Mouse (Mus musculus) intestine, embryonic 15.5 days (tissue): ENCODE data around the gene Kifc1. TPM values are rescaled to one million over a fixed set of nuclear protein-coding genes. Genes with fewer than 3 reads are reported as not detected.

Experiments used
- ATAC-seq: fragments of 200-750 bp; cut with Nextera tagmentation; 2 replicates; pipeline ENCODE4 v1.8.0; 2017; ENCODE audit warnings: moderate TSS enrichment, moderate library complexity
- H3K27ac ChIP-seq: fragments of 300-500 bp; sonication (generic); 2 replicates; pipeline ENCODE4 v1.5.1; 2015; ENCODE audit warnings: mild to moderate bottlenecking, inconsistent platforms
- H3K27me3 ChIP-seq: fragments of 300-500 bp; sonication (generic); replicated peaks from 2 replicates; pipeline ENCODE4 v1.6.1; 2015; ENCODE audit warnings: inconsistent platforms
- H3K36me3 ChIP-seq: fragments of 300-500 bp; sonication (generic); 2 replicates; pipeline ENCODE4 v1.6.1; 2015; ENCODE audit warnings: inconsistent platforms
- H3K4me1 ChIP-seq: fragments of 300-500 bp; sonication (generic); replicated peaks from 2 replicates; pipeline ENCODE4 v1.6.1; 2015; ENCODE audit warnings: inconsistent platforms
- H3K4me2 ChIP-seq: fragments of 300-500 bp; sonication (generic); replicated peaks from 2 replicates; pipeline ENCODE4 v1.6.1; 2015; ENCODE audit warnings: mild to moderate bottlenecking, inconsistent platforms
- H3K4me3 ChIP-seq: fragments of 300-500 bp; sonication (generic); replicated peaks from 2 replicates; pipeline ENCODE4 v1.5.1; 2015; ENCODE audit warnings: inconsistent platforms
- H3K9ac ChIP-seq: fragments of 300-500 bp; sonication (generic); 2 replicates; pipeline ENCODE4 v1.6.1; 2015; ENCODE audit warnings: inconsistent platforms
- H3K9me3 ChIP-seq: fragments of 300-500 bp; sonication (generic); 2 replicates; pipeline ENCODE4 v1.6.1; 2016; ENCODE audit warnings: inconsistent platforms
- WGBS: fragments of 180-500 bp; shearing (Covaris S2); methylation state at CpG from one replicate; pipeline ENCODE4 v1.1.7; 2015; 5-methylcytosine and 5-hydroxymethylcytosine counted together
- polyA plus RNA-seq: library from polyadenylated mRNA; unstranded; fragments of >200 nt; fragmentation: Nextera tagmentation; extraction: Ambion mirVana; gene quantifications from 2 replicates; pipeline ENCODE4 v1.2.1, GENCODE M21; 2015

Gene Kifc1
- 5.7 and 7.1 TPM in 2 replicates for polyA plus RNA-seq

- peaks cover 8% of the 10 kb centered on the region for H3K36me3 ChIP-seq
- H3K4me1 ChIP-seq: peaks cover 4% of the 10 kb centered on the region; the same call in 1 of the 2 replicates
- WGBS: under 1% methylated on average over 49 of the region's 49 CpGs
- peak; percentile 99 for ATAC-seq
- no peaks in the 10 kb centered on the region for H3K9me3 ChIP-seq
- no peaks in the 10 kb centered on the region for H3K27me3 ChIP-seq
- H3K27ac ChIP-seq: peak within 1 kb of the TSS; percentile 36; the same call in 1 of the 2 replicates
- peak within 1 kb of the TSS; percentile 56 for H3K9ac ChIP-seq
- H3K4me3 ChIP-seq: peak within 1 kb of the TSS; percentile 67
- peak within 1 kb of the TSS; percentile 64 for H3K4me2 ChIP-seq
These were observed at the start of gene Kifc1 for GRCm38 (mm10) chr17:33890533-33891059. Gene Kifc1, minus strand, starts transcription at chr17:33890661.

- WGBS: 73% methylated on average over 11 of the region's 11 CpGs
- peak overlapping the region; percentile 93 for H3K4me2 ChIP-seq
- H3K27ac ChIP-seq: no peak overlapping the region
- no peak for ATAC-seq
- peak overlapping the region; percentile 77; the same call in 1 of the 2 replicates for H3K9ac ChIP-seq
- H3K4me1 ChIP-seq: peaks cover 22% of the 10 kb centered on the region
- no peaks in the 10 kb centered on the region for H3K9me3 ChIP-seq
- no peaks in the 10 kb centered on the region for H3K27me3 ChIP-seq
- H3K4me3 ChIP-seq: peak overlapping the region; percentile 83; the same call in 1 of the 2 replicates
- H3K36me3 ChIP-seq: peaks cover 16% of the 10 kb centered on the region
These were observed 48.3 kb upstream of the Kifc1 start for GRCm38 (mm10) chr17:33938783-33939182.

GRCm38 (mm10) chr17:33936993-33937392 is 46.5 kb upstream of the Kifc1 start:
- Histone ChIP-seq H3K9me3 (no peaks in the 10 kb centered on the region), H3K4me2 (no peak overlapping the region), H3K4me3 (no peak overlapping the region), H3K27ac (no peak overlapping the region), H3K9ac (no peak overlapping the region), H3K4me1 (peaks cover 22% of the 10 kb centered on the region), H3K27me3 (no peaks in the 10 kb centered on the region), H3K36me3 (peaks cover 21% of the 10 kb centered on the region)
- WGBS: 82% methylated on average over 15 of the region's 15 CpGs
- ATAC-seq: no peak

GRCm38 (mm10) chr17:33935422-33936055 is 45.1 kb upstream of the Kifc1 start:
- no peak overlapping the region for H3K9ac ChIP-seq
- 86% methylated on average over 21 of the region's 21 CpGs for WGBS
- H3K27me3 ChIP-seq: no peaks in the 10 kb centered on the region
- peaks cover 20% of the 10 kb centered on the region for H3K4me1 ChIP-seq
- no peak overlapping the region for H3K27ac ChIP-seq
- H3K9me3 ChIP-seq: no peaks in the 10 kb centered on the region
- ATAC-seq: no peak
- no peak overlapping the region for H3K4me3 ChIP-seq
- H3K4me2 ChIP-seq: no peak overlapping the region
- H3K36me3 ChIP-seq: peaks cover 22% of the 10 kb centered on the region

- WGBS: 91% methylated on average over 15 of the region's 15 CpGs
- peaks cover 22% of the 10 kb centered on the region for H3K36me3 ChIP-seq
- H3K4me3 ChIP-seq: no peak overlapping the region
- H3K9ac ChIP-seq: no peak overlapping the region
- H3K27me3 ChIP-seq: no peaks in the 10 kb centered on the region
- peaks cover 15% of the 10 kb centered on the region for H3K4me1 ChIP-seq
- no peak overlapping the region for H3K4me2 ChIP-seq
- no peak for ATAC-seq
- no peak overlapping the region for H3K27ac ChIP-seq
- H3K9me3 ChIP-seq: no peaks in the 10 kb centered on the region
These were observed 42.5 kb upstream of the Kifc1 start for GRCm38 (mm10) chr17:33932970-33933369.

GRCm38 (mm10) chr17:33932448-33932847 is 42.0 kb upstream of the Kifc1 start:
- no peak overlapping the region for H3K27ac ChIP-seq
- peaks cover 17% of the 10 kb centered on the region for H3K4me1 ChIP-seq
- no peaks in the 10 kb centered on the region for H3K9me3 ChIP-seq
- ATAC-seq: no peak
- WGBS: 88% methylated on average over 14 of the region's 14 CpGs
- H3K27me3 ChIP-seq: no peaks in the 10 kb centered on the region
- H3K9ac ChIP-seq: no peak overlapping the region
- H3K4me3 ChIP-seq: no peak overlapping the region
- H3K4me2 ChIP-seq: no peak overlapping the region
- H3K36me3 ChIP-seq: peaks cover 23% of the 10 kb centered on the region

GRCm38 (mm10) chr17:33931947-33932346 is 41.5 kb upstream of the Kifc1 start:
- H3K36me3 ChIP-seq: peaks cover 18% of the 10 kb centered on the region; the same call in 1 of the 2 replicates
- H3K4me2 ChIP-seq: no peak overlapping the region
- 93% methylated on average over 11 of the region's 11 CpGs for WGBS
- ATAC-seq: no peak
- no peak overlapping the region for H3K4me3 ChIP-seq
- no peaks in the 10 kb centered on the region for H3K27me3 ChIP-seq
- peaks cover 17% of the 10 kb centered on the region for H3K4me1 ChIP-seq
- H3K9me3 ChIP-seq: no peaks in the 10 kb centered on the region
- H3K9ac ChIP-seq: no peak overlapping the region
- no peak overlapping the region for H3K27ac ChIP-seq

- Histone ChIP-seq H3K27me3 (no peaks in the 10 kb centered on the region), H3K27ac (0 out of 2 replicates have a peak overlapping the region, but pooled peaks have one; percentile 9)
These were observed 40.9 kb upstream of the Kifc1 start for GRCm38 (mm10) chr17:33931159-33931866.

GRCm38 (mm10) chr17:33930280-33931158 is 40.1 kb upstream of the Kifc1 start:
- WGBS: under 1% methylated on average over 44 of the region's 45 CpGs

More at GRCm38 (mm10) chr17:33931159-33931866, 40.9 kb upstream of the Kifc1 start:
- Histone ChIP-seq H3K4me1 (peaks cover 17% of the 10 kb centered on the region), H3K9me3 (no peaks in the 10 kb centered on the region), H3K4me3 (peak overlapping the region; percentile 88), H3K9ac (peak overlapping the region; percentile 86), H3K36me3 (peaks cover 16% of the 10 kb centered on the region; the same call in 1 of the 2 replicates), H3K4me2 (peak overlapping the region; percentile 97)
- no peak for ATAC-seq
- 40% methylated on average over 18 of the region's 18 CpGs for WGBS

GRCm38 (mm10) chr17:33929371-33930279 is 39.2 kb upstream of the Kifc1 start, which contains the start of gene Rgl2:
Gene Rgl2, plus strand, starts transcription at chr17:33929543.
- Histone ChIP-seq H3K36me3 (peaks cover 19% of the 10 kb centered on the region), H3K4me3 (peak within 1 kb of the TSS; percentile 88), H3K27ac (peak within 1 kb of the TSS; percentile 97), H3K4me1 (peaks cover 17% of the 10 kb centered on the region), H3K9ac (peak within 1 kb of the TSS; percentile 86), H3K27me3 (no peaks in the 10 kb centered on the region), H3K9me3 (no peaks in the 10 kb centered on the region), H3K4me2 (peak within 1 kb of the TSS; percentile 97)
- under 1% methylated on average over 77 of the region's 80 CpGs for WGBS
- ATAC-seq: peak; percentile 87

More at GRCm38 (mm10) chr17:33930280-33931158, 40.1 kb upstream of the Kifc1 start:
- peak; percentile 19; the same call in 1 of the 2 replicates for ATAC-seq
- Histone ChIP-seq H3K36me3 (peaks cover 17% of the 10 kb centered on the region), H3K9ac (peak overlapping the region; percentile 86), H3K4me2 (peak overlapping the region; percentile 97), H3K4me3 (peak overlapping the region; percentile 88), H3K4me1 (peaks cover 17% of the 10 kb centered on the region), H3K27me3 (no peaks in the 10 kb centered on the region), H3K27ac (peak overlapping the region; percentile 97), H3K9me3 (no peaks in the 10 kb centered on the region)
